Mouse (Mus musculus) frontal cortex, postnatal 25 days (tissue): ENCODE measurements around the gene Timmdc1.

Experiments
- DNase-seq, 2 experiments: peaks; one replicate each; pipeline ENCODE4 v3.0.0; 2022; ENCODE audit warnings: low spot score in 2 of 2

The Timmdc1 gene

GRCm38 (mm10) chr16:38522129-38523084, at the start of gene Timmdc1:
Timmdc1 (minus strand) TSS chr16:38522663.
- peak; percentile 92 for DNase-seq

GRCm38 (mm10) chr16:38571481-38571880, 49.0 kb upstream of the Timmdc1 start:
- no peak for DNase-seq

DNA sequence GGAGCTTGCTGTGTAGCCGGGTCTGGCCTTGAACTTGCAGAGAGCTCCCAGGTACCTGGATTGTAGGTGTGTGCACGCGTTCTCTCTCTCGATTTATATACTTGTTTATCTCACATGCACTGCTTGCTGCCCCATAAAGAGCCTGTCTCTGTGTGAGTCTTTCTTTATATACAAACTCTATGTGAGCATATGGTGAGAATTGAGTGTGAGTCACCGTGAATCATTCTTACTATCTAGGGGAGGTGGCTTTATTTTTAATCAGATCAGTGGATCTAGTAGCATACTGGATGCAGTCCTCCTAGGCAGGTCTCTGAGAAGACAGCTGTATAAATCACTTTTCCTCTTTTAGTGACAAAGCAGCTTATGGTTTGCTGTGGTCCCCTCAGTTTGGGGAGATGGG, 45.7 kb upstream of the Timmdc1 start:
- DNase-seq: no peak

- no peak for DNase-seq
Measured at GRCm38 (mm10) chr16:38563516-38563915, 41.1 kb upstream of the Timmdc1 start.

DNA sequence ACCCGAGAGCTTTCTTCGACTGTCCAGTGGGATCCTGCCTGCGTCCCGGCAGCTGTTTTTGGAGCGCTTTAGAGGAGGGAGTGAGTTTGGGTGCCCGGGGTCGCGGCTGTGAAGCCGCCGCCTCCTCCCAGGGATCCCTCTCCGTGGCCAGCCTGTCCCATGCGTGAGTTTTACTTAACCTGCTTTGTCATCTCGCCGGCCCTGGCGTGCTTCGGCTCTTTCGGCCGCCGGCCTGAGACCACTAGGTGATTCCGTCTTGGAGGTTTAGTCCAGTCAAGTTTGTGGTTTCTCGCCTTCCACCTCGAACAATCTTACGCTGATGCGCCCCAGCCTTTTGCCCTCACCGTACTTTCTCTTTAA, 40.5 kb upstream of the Timmdc1 start:
- DNase-seq: no peak

- peak; percentile 88 to 93 for DNase-seq
Measured at GRCm38 (mm10) chr16:38562131-38562967, 39.9 kb upstream of the Timmdc1 start.

DNA sequence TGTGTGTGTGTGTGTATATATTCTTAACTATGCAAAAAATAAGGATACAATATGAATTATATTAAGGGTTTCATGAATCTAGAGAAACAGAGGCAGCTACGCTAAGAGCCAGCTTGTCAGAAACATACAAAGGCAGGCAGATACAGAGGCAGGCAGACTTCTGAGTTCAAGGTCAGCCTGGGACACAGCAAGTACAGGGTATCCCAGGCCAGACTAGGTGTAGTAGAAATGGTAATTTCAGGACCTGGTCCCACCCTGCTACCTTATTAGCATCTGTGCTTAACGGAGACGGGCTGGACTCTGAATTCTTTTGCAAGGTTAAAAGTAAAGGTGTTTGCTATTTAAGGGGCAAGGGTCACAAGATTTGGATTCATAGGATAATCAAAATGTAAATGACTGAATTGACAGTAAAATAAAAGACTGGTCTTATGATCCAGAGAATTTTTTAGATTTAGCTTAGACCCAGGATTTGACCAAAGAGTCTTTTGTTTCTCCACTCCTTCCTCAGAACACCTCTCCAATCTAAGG, 35.8 kb upstream of the Timmdc1 start, which contains the start of gene Tmem39a:
TSS of gene Tmem39a (plus strand) at position 478 of the 528 bp plus-strand sequence.
- no peak for DNase-seq

DNA sequence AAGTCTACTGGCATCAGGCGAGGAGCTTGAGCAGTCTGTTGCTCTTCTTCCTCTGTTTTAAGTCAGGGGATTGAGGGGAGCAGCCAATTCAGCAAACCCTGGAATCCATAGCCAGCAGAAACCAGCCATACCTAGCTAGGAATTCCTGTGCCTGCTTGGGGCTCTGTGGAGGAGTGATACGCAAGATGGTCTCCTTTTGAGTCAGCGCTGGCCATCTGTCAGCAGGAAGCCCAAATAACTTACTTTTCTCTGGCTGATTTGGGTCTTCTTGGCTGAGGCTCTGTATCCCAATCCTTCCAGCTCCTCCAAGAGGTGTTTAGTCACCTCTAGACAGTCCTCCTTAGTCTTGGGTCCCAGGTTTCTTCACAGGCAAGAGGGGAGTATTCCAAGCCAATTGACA, 33.5 kb upstream of the Timmdc1 start:
- no peak for DNase-seq

- DNase-seq: peak; percentile 68 to 70
Measured at GRCm38 (mm10) chr16:38549479-38550396, 27.3 kb upstream of the Timmdc1 start, which contains the start of gene Poglut1. Poglut1 (minus strand) TSS chr16:38550258.

GRCm38 (mm10) chr16:38548000-38548399, 25.5 kb upstream of the Timmdc1 start:
- DNase-seq: no peak

DNA sequence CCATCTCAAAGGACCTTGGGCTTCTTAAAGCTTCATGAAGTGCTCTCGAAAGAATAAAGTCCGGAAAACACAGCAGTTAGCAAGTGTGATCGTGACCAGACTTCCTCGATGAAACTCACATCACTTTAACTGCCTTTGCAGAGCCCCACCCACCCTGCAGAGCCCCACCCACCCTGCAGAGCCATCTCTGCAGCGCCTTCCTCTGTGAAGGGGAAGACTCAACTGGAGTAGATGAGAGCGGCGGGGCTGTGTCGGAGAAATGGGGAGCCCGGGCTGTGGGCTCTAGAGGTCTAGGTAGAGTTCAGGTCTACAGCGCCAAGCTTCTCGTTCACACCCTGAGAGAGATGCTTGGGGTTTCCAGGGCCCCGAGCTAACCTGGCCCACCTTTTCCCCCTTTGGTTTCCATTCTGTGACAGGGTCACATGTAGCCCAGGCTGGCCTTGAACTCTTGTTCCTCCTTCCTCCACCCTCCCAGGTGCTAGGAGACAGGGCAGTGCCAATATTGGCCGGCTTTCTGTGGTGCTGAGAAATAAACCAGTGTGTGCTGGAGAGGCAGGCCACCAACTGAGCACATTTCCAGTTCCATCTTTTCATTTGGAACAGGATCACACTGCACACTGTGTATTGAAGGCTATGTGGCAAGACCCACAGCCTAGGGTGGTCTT, 16.4 kb upstream of the Timmdc1 start:
- no peak for DNase-seq

GRCm38 (mm10) chr16:38536544-38537146, 14.2 kb upstream of the Timmdc1 start:
- peak; percentile 67 to 73 for DNase-seq

DNA sequence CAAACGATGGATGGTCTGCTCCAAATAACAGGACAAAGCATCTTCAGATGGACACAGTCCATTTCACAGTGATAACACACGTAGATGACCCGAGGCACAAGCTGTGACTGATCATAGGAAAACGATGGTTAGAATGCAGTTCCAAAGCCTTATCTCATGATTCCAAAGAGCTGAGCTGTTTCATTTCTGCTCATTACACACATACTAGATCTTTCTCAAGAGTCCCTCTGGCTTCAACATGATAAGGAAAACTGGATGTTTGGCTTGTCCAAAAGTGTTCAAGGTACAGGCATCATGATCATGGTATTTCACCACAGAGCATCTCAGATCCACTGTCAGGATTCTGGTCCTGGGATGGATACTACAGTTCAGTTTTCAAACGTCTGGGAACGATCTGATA, 3.8 kb upstream of the Timmdc1 start:
- no peak for DNase-seq

- DNase-seq: no peak
Measured at GRCm38 (mm10) chr16:38521211-38521987, 1.1 kb downstream of the Timmdc1 start.

GRCm38 (mm10) chr16:38519140-38519539, 3.3 kb downstream of the Timmdc1 start:
- no peak for DNase-seq

- DNase-seq: no peak
Measured at GRCm38 (mm10) chr16:38510846-38511245, 11.6 kb downstream of the Timmdc1 start.

DNA sequence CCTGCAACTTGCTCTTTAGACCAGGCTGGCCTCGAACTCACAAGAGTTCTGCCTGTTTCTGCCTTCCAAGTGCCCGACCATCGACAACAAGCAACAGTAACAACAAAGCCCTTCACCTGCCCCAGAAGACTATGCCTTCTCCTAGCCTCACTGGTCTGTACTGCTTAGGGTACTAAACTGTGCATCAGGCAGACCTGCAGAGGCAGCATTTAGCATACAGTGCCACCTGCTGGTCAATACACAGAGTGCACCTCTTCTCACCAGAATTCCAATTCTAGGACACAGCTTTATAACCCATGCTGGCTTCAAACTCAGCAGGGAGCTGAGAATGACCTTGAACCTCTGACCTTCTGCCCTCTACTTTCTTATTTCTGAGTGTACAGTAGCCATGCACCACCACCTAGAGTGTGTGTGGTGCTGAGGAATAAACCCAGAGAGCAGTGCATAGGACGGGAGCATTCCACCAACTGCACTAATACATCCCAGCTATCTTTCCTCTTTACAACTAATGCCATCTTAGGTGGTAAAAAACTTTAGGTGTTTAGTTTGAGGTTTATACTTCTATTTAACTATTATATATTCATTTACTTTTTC, 16.3 kb downstream of the Timmdc1 start:
- peak; percentile 45 to 58 for DNase-seq

DNA sequence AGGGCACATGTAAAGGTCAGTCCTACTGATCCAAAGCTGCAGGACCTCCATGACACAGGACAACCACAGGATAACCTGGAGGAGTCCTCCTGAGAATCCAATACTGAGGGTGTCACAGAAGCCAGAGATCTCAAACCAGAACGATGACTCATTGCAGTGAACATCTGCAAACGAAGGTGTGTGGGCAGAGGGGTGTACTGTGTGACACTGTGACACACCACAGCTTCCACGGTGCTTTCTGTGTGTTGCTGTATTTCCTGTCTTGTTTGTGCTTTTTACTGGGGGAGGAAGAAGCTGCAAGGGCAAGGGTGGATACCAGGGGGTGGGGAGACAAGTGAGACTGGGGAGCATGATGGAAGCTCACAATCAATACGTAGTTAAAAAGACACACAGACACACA, 18.9 kb downstream of the Timmdc1 start:
- DNase-seq: no peak

DNA sequence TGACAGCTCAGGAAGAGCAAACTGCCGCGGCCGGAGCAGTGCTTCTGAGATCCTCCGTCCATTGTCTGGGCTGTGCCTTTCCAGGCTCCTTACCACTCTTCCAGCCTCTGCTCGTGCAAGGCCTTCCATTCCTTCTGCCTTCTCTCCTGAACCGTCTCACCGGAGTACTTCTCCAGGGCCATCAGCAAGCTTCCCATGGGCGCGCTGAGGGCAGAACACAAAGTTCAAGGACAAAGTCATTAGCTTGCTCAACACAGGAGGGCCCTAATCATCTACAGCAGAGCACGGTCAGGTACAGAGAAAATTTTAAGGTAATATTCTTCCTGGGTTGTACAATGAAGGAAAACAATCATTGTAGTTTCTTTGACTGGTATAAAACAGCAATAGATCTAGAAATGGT, 20.0 kb downstream of the Timmdc1 start:
- DNase-seq: no peak
